Mouse (Mus musculus) cerebellum, postnatal 10 days (tissue): Measurements from ENCODE around the gene Dis3l.
A peak's percentile ranks its signal among the peaks of the same experiment; 100 is the strongest.

Experiments used
- DNase-seq, 2 experiments: peaks; one replicate each; pipeline ENCODE4 v3.0.0; 2021; ENCODE audit warnings: mixed read lengths in 2 of 2

Gene Dis3l

GRCm38 (mm10) chr9:64341254-64341566 lies at the start of gene Dis3l:
Dis3l (minus strand) TSS chr9:64341288.
- no peak for DNase-seq

DNA sequence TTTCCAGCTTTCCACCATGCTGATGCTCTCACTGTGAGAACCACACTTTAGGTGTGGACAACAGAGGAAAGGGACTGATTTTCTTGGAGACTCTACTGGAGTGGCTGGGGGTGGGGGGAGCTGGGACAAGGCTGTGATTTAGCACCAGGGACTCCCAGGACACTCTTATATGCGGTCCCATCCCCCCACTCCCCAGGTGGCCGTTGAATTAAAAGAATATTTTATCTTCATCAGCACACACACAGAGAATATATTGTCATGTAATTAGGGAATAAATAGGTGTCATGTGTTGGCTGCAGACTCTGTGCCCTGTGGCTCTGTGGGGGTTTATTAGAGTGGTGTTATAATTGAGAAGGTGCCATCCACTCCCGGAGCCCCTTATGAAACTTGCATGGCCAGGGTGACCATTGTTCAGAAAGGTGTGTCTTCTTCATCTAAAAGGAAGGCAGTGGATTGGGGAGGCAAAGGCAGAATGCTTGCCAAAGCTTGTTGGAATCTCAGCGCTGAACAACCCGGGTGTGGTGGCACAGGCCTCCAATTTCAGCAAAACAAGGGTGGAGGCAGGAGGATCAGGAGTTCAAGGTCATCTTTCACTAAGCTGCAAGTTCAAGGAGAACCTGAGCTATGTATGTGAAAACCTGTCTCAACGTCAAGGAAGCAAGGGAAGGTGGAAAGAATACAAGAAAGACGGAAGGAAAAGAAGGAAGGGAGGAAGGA lies 48.6 kb upstream of the Dis3l start:
- no peak for DNase-seq

- DNase-seq = peak; percentile 73 to 81
Observed at GRCm38 (mm10) chr9:64386466-64387211, 45.6 kb upstream of the Dis3l start.

GRCm38 (mm10) chr9:64385511-64386465 lies 44.7 kb upstream of the Dis3l start, which contains the start of gene Megf11:
Megf11 (plus strand) TSS chr9:64385626.
- DNase-seq = peak; percentile 79 to 85

DNA sequence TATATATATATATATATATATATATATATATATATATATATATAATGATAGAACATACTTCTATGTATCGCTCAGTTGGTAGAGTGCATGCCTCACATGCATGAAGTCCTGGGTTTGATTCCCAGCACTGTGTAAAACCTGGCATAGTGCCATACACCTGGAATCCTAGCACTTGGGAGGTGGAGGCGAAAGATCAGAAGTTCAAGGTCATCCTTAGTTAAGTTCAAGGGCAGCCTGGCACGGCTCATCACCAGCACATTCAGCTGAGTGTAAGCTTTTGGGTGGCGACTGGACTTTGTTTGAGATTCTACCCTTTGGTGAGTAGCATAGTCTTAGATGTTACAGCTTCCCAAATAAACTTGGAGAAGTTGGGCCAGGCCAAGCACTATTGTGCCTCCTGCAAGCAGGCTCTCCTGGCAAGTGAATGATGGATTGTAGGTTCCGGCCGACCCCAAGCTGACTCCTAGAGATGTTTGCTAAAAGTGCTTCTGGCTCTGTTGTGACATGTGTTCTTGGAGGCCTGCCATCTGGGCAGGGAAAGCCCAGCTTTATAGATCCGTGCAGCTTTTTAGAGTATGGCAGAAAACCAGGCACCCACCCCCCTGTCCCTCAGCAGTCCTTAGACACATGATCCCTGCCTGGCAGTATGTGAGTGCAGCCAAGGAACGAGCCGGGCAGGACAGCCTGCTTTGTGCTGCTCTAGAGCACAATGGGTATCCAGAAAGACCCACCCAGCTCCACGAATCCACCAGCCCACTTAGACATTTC lies 42.1 kb upstream of the Dis3l start:
- peak; percentile 54 to 56 for DNase-seq

DNA sequence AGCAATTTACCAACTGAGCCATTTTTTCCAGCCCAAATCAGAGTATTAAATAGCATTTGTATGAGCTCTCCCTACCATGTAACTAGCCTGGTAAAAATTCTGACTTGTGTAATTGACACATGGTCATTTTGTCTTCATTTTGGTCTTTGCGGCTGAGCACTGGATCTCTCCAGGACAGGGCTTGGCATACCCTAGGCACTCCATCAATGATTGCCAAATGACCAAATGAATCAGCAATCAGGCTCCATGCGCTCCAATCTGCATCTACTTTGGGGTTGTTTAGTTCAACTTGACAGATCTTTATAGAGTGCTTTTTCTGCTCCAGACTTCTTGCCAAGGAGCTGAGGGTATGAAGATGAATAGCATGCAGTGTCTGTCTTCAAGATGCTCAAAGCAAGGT lies 35.3 kb upstream of the Dis3l start:
- DNase-seq = no peak

GRCm38 (mm10) chr9:64371305-64371819 lies 30.3 kb upstream of the Dis3l start:
- no peak for DNase-seq

DNA sequence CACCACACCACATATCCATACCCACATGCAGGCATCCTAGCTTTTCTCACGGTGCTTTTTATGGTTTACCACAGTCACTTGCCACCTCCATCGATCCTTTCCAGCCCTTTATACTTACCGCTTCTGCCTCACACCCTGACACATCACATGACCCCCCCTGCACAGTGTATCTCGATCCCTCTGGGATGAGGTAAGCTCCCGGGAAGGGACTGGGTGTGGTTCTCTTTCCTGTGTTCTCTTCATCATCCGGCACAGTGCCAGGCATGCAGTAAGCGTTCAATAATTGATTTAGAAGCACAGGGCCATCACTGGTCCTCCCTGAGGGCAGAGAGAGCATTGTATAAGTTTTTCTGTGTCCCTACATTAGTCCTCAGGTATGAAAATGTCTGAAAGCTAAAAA lies 28.8 kb upstream of the Dis3l start:
- DNase-seq = no peak

DNA sequence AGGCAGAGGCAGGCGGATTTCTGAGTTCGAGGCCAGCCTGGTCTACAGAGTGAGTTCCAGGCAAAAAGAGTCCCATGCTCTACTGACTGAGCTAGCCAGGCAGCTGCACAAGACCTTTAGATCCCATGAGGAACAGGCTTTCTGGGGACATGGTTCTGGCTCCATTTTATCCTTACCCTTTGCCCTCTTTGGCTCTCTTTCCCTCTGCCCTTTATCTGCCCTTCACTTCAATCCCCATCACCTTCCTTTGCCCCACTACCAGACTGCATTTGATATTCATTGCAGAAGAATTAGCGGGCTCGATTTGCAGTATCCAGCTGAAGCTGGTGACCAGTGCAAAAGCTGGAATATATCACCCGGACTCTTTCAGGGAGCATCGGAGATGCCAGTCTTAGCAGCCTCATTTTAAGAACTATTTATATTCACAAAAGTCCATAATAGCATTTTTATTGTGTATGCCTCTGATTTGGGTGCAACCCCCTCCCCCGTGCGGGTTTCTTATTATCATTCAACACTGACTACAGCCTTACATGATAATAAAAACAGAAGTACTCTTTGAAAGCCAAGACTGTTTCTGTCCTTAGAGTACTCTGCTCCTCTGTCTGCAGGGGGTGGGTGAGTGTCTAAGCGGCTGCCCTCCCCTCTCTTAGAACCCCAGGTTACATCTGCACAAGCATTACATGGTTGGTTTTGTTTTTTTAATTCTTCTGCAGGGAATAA lies 20.3 kb upstream of the Dis3l start:
- DNase-seq = no peak

- no peak for DNase-seq
Observed at GRCm38 (mm10) chr9:64355627-64356026, 14.5 kb upstream of the Dis3l start.

DNA sequence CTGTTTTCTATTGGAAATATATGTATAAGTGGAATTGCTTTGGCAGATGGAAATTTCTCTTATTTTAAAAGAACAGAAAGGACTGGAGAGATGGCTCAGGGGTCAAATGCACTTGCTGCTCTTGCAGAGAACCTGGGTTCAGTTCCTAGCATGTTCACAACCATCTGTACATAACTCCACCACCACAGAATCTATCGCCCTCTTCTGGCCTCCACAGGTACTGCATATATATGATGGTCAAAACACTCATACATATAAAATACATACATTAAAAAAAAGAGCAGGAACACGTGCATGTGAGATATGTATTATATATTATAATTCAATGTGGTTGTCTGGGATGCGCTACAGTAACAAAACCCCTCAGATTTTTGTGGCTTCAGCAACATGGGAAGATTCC lies 10.1 kb upstream of the Dis3l start:
- DNase-seq = peak in 1 of 2 experiments; percentile 35

DNA sequence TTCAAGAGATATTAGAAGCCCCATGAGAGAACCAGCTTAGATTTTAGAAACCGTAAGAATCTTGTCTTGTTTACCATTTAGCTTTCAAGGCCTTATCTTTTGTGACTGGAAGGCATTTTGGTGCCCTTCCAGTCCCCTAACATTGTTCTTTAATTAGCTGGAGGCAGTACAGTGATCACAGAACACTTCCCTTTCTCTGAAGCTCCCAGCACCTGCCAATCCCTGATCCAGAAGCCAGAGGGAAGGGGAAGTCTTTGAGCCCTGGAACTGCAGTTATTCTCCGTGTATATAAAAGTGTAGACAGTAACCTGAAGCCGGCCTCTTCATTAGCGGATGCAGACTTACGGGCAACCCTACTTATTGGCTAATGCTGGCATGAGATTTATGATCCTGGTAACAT lies 8.4 kb upstream of the Dis3l start:
- no peak for DNase-seq

- peak in 1 of 2 experiments; percentile 63 for DNase-seq
Observed at GRCm38 (mm10) chr9:64347377-64347776, 6.3 kb upstream of the Dis3l start.

DNA sequence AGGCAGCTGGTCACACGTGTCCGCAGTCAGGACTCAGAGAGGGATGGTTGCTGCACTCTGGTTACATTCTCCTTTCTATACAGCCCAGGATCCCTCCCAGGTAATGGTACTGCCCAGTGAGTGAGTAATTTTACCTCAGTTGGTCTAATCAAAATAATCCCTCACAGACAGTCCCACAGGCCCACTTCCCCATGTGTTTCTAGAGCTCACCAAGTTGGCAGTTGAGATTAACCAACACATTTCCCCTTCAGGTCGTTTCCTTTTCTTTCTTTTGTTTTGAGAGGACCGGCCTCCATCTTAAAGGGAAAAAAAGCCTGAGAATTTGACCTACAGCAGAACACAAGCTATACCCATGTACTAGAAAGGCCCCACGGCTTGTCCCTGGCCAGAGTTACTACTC lies 4.8 kb upstream of the Dis3l start:
- no peak for DNase-seq

GRCm38 (mm10) chr9:64343656-64344055 lies 2.6 kb upstream of the Dis3l start:
- no peak for DNase-seq

DNA sequence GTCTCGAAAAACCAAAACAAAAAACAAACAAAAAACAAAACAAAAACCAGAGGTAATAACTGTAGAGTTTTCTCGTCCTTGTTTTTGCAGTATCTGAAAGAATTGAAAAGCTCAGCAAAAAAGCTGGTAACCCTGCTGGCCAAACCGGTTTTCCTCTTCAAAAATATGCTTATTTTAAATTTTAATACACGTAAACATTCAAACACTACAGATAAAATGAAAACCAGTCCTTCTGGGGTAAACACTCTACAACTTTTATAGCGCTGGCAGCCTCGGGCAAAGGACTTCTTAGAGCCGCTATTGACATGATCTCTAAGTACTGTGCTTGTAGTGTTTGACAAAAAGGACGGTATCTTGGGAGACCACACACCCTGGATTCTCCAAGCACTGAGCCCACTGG lies 583 bp upstream of the Dis3l start:
- DNase-seq = no peak

DNA sequence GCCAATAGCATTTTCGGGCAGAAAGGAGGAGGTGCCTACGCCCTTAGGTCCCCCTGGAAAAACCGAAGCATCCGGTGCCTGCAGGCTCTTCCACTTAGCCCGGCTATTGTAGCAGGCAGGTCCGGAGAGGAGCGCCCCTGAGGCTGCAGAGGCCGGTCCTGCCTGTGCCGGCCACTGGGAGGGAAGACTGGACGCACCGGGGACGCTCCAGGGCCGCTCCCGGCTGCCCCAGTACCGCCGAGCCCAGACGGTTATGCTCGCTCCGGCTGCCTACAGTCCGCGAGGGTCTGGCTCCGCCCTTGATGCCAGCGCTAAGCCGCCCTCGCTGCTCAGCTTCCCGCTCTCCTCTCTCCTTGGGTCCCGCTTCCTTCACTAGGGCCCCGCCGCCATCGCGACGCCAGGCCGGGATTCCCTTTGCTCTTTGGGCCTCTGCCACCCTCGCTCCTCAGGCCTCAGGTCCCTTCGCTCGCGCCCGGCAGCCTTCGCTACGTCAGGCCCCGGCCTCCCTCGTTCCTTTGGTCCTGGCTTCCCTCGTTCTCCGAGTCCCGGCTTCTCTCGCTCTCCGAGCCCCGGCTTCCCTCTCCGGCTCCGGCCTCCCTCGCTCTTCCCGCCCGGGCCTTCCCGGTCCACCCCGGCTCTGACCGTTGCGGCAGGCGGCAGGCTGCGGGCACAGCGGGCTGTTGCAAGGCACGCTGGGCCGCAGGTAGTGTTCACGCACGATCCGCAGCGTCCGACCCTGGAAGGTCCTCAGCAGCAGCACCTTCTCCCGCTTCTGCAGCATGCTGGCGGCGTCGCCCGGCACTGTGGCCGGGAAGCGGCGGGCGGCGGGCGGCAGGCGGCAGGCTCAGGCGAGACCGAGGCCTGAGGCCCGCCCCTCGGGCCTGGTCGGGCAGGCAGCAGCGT lies 486 bp downstream of the Dis3l start:
- peak; percentile 86 to 88 for DNase-seq

DNA sequence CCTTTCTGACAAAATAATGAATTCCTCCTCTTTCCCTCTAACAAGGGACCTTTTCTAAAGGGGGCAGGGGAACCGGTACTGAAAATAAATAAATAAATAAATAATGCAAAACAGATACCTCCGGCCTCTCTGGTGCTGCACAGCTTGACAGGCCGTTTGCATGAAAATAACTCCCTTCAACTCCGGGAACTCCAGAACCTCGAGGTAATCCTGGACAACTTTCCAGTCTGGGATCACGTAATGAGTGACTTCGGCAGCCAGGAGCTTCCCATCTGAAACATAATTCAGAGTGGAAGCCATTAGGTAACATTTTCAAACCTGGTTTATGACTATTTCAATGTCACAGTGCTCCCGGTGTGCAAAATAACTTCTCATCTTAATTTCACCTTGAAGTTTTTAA lies 1.7 kb downstream of the Dis3l start:
- DNase-seq = no peak

DNA sequence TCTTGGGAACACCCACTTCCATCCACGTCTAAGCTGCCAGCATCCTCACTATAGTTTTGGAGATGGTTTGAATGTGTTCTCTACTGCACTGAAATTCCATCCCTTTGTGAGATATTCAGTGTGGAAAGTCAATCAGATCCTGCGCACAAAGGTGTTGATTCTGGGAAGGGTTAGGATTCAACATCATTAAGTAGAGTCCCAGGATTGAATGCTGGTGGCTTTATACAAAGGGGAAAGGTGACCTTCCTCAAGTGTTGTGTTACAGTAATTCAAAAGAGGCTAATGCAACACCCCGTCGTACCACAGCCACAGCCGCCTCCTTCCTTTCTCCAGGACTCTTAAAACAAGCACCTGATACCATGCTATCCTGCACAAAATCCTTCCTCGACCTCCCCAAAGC lies 5.3 kb downstream of the Dis3l start:
- DNase-seq = no peak

DNA sequence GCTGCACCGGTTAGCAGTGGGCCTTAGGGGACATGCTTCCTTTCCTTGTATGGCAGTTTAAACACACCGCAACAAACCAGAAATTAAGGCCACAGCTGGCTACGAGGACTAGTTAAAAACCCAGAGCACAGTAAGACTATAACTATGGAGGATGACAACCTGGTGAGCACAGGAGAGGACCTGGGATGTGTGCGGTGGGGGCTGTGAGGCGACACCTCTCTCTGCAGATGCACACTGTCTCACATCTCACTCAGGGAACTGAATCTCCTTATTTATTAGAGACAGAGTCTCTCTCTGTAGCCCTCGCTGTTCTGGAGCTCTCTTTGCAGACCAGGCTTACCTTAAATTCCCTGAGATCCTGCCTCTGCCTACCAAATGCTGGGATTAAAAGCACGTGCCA lies 17.1 kb downstream of the Dis3l start:
- DNase-seq = no peak

DNA sequence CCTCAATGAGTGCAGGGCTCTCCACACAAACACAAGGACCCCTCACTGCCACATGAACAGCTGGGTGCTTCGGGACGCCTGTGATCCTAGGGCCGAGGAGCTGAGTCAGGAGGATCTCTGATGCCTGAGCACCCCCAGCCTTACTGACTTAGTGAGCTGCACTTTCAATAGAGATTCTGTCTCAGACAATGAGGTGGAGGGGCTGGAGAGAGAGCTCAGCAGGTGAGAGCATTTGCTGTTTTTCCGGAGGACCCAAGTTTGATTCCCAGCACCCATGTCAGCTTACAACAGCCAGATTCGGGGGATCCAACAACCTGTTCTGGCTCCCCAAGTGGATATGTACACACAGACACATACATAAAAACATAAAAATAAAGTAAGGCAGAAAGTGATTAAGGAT lies 24.1 kb downstream of the Dis3l start:
- no peak for DNase-seq
